Mouse (Mus musculus): Measurements from ENCODE around the gene Cpne4.

DNA sequence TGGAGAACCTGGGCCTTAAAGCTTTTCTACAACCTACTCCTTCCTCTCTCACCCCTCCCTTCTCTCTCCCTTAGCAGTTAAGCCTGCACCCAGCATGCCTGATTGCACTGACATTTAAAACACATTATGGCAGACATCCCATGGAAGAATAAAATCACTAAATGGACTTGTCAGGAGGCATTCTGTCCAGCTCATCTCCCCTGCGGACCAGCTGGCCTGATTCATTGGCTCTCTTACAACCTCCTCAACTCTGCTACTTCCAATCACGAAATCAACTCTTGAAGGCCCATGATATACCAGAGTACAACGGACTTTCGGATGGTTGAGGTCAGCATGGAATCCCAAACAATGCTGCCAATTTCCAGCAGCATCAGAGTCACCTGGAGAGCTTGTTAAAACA lies 393.3 kb downstream of the Cpne4 start:
- TF ChIP-seq CTCF (IDR thresholded peaks at IDR 0.05; ENCODE audit: low read depth) (no peak), EP300 (IDR thresholded peaks at IDR 0.05; ENCODE audit: low read depth) (no peak)
